Mouse (Mus musculus): ENCODE results near the gene Cldn34c4. TPM values are rescaled to one million over a fixed set of nuclear protein-coding genes. Genes with fewer than 3 reads are reported as not detected.

Gene Cldn34c4
- polyA plus RNA-seq (2016; fragmentation: Nextera tagmentation; extraction: Ambion mirVana): not detected in 2 replicates

DNA sequence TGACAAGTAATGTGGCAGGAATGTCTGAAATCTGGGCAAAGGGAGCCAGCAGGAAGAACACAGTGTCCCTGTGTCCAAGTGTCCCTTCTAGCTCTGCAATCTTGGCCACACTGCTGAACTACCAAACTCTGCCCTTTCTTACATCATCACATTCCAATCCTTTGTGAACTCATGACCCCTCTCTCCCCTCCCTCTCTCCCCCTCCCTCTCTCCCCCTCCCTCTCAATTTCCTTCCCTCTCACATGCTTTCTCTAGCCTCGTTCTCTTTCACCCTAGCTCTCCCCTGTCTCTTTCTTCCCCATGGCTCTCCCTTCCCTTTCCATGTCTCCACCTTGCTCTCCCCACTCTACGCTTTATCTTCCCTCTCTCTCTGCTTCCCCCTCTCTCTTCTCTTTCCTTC lies at the start of gene Cldn34c4:
Gene Cldn34c4 (minus strand): TSS at position 101 of the 400 bp plus-strand sequence.
- ATAC-seq (ENCODE audit: low FRiP score, low read depth): no peak
- Histone ChIP-seq H3K9me3 (no peaks in the 10 kb centered on the region), H3K9ac (no peak within 1 kb of the TSS), H3K4me2 (replicated peaks) (no peak within 1 kb of the TSS), H3K27me3 (replicated peaks) (no peaks in the 10 kb centered on the region), H3K27ac (no peak within 1 kb of the TSS), H3K36me3 (no peaks in the 10 kb centered on the region), H3K4me1 (no peaks in the 10 kb centered on the region), H3K4me3 (no peak within 1 kb of the TSS)
- WGBS: 62% methylated on average over 2 of the region's 2 CpGs

DNA sequence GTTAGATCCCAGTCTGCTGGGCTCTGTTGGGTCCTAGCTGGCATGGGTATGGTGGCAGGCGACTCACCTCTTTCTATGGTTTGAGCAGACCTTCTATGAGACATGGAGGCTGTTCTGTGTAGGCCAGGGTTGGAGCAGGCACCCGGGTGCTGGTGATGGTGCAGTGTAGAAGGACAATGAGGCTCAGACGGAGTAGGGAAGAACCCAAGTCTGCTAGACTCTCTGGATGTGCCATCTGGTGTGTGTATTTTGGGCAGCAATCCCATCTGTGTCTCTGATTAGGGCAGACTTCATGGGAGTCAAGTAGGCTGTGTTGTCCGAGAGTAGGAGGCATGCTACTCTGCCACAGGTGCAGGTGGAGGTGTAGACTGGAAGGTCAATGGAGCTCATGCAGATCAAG lies 10.7 kb upstream of the Cldn34c4 start:
- H3K9me3 ChIP-seq: no peaks in the 10 kb centered on the region
- H3K27ac ChIP-seq: no peak overlapping the region
- no peaks in the 10 kb centered on the region for H3K36me3 ChIP-seq
- H3K4me2 ChIP-seq (replicated peaks): no peak overlapping the region
- no peak overlapping the region for H3K4me3 ChIP-seq
- 86% methylated on average over 4 of the region's 4 CpGs for WGBS
- no peak for ATAC-seq (ENCODE audit: low FRiP score, low read depth)
- H3K9ac ChIP-seq: no peak overlapping the region
- no peaks in the 10 kb centered on the region for H3K4me1 ChIP-seq
- H3K27me3 ChIP-seq (replicated peaks): no peaks in the 10 kb centered on the region
